Comparison of ENCODE assay signal across 7 mouse cellular contexts in genomic region chr10:13008737-13009121, GRCm38 (mm10). TPM values are rescaled to one million over a fixed set of nuclear protein-coding genes. Genes with fewer than 3 reads are reported as not detected.
DNase-seq lines count a peak whose midpoint lies in the region; ATAC-seq and TF ChIP-seq lines count a peak whose summit lies in the region.

No protein-coding gene starts in this region.

- 0 out of 2 replicates have a peak, but pooled peaks cover 9% of the 10 kb centered on the region for H3K4me1 ChIP-seq in lung, postnatal 0 days (ENCODE audit: insufficient read depth, low read depth, low read length)
- H3K4me1 ChIP-seq in forebrain, embryonic 11.5 days (replicated peaks; ENCODE audit: control insufficient read depth, insufficient read depth, low read length), result peaks cover 9% of the 10 kb centered on the region; the same call in 1 of the 2 replicates
- peaks cover 18% of the 10 kb centered on the region for H3K4me1 ChIP-seq in limb, embryonic 15.5 days
- H3K4me1 ChIP-seq in small intestine, adult 2 months (ENCODE audit: control insufficient read depth, insufficient read depth, insufficient read length, low read length), result peaks cover 5% of the 10 kb centered on the region; the same call in 1 of the 2 replicates

- peak overlapping the region; percentile 66 for H3K4me3 ChIP-seq in lung, postnatal 0 days (ENCODE audit: low read depth, low read length)
- H3K4me3 ChIP-seq in forebrain, embryonic 11.5 days (ENCODE audit: low read depth, low read length), result peak overlapping the region; percentile 90
- peak overlapping the region; percentile 93 for H3K4me3 ChIP-seq in limb, embryonic 15.5 days
- peak overlapping the region; percentile 97 for H3K4me3 ChIP-seq in small intestine, adult 2 months (ENCODE audit: low read depth, low read length)

- peak overlapping the region; percentile 91 for H3K4me2 ChIP-seq in lung, postnatal 0 days (replicated peaks; ENCODE audit: low read depth, low read length)
- peak overlapping the region; percentile 83 for H3K4me2 ChIP-seq in forebrain, embryonic 11.5 days (ENCODE audit: low read depth, low read length, severe bottlenecking)
- peak overlapping the region; percentile 80 for H3K4me2 ChIP-seq in limb, embryonic 15.5 days

- ATAC-seq in lung, postnatal 0 days, result peak; percentile 18; the same call in 1 of the 2 replicates
- ATAC-seq in forebrain, embryonic 11.5 days (replicated peaks; ENCODE audit: low FRiP score), result peak; percentile 31
- peak; percentile 12; the same call in 1 of the 2 replicates for ATAC-seq in limb, embryonic 15.5 days (ENCODE audit: insufficient number of reproducible peaks, low FRiP score, low TSS enrichment, low read depth)

- TF ChIP-seq POLR2A in small intestine, adult 2 months (IDR thresholded peaks at IDR 0.05; ENCODE audit: low read depth, low read length), result no peak

- peak overlapping the region; percentile 66 for H3K9ac ChIP-seq in lung, postnatal 0 days (replicated peaks; ENCODE audit: low read depth)
- peak overlapping the region; percentile 77 for H3K9ac ChIP-seq in forebrain, embryonic 11.5 days (ENCODE audit: low read length)
- H3K9ac ChIP-seq in limb, embryonic 15.5 days, result peak overlapping the region; percentile 72

- H3K27me3 ChIP-seq in lung, postnatal 0 days (replicated peaks; ENCODE audit: insufficient read depth, low read length), result no peaks in the 10 kb centered on the region
- no peaks in the 10 kb centered on the region for H3K27me3 ChIP-seq in forebrain, embryonic 11.5 days (ENCODE audit: control insufficient read depth, insufficient read depth, low read length)
- H3K27me3 ChIP-seq in limb, embryonic 15.5 days, result no peaks in the 10 kb centered on the region
- H3K27me3 ChIP-seq in small intestine, adult 2 months (ENCODE audit: control insufficient read depth, insufficient read depth, low read length), result no peaks in the 10 kb centered on the region

- TF ChIP-seq EP300 in lung, postnatal 0 days (IDR thresholded peaks at IDR 0.05), result no peak

- no peak for DNase-seq in lung, postnatal 0 days (ENCODE audit: low spot score)
- DNase-seq in lung, postnatal 14 days, result no peak
- no peak for DNase-seq in forebrain, embryonic 11.5 days (ENCODE audit: low spot score)
- DNase-seq in B cell, adult 2 months, result no peak
- DNase-seq in retina, embryonic 14.5 days (ENCODE audit: low spot score), result no peak

- under 1% methylated on average over 29 of the region's 29 CpGs for WGBS in lung, postnatal 0 days
- WGBS in forebrain, embryonic 11.5 days, result 2% methylated on average over 29 of the region's 29 CpGs
- whole genome bisulfite sequencing in limb, embryonic 15.5 days, result under 1% methylated on average over 29 of the region's 29 CpGs
- WGBS in small intestine, adult 2 months, result under 1% methylated on average over 29 of the region's 29 CpGs

- H3K9me3 ChIP-seq in lung, postnatal 0 days (ENCODE audit: low read length), result no peaks in the 10 kb centered on the region
- no peaks in the 10 kb centered on the region for H3K9me3 ChIP-seq in forebrain, embryonic 11.5 days (ENCODE audit: control insufficient read depth, low read length)
- no peaks in the 10 kb centered on the region for H3K9me3 ChIP-seq in limb, embryonic 15.5 days

- H3K36me3 ChIP-seq in lung, postnatal 0 days (ENCODE audit: insufficient read depth, low read length), result no peaks in the 10 kb centered on the region
- H3K36me3 ChIP-seq in forebrain, embryonic 11.5 days (ENCODE audit: control insufficient read depth, insufficient read depth, low read length), result no peaks in the 10 kb centered on the region
- H3K36me3 ChIP-seq in limb, embryonic 15.5 days, result peaks cover 11% of the 10 kb centered on the region; the same call in 1 of the 2 replicates
- no peaks in the 10 kb centered on the region for H3K36me3 ChIP-seq in small intestine, adult 2 months (ENCODE audit: control insufficient read depth, insufficient read depth, low read length)

- peak overlapping the region; percentile 55; the same call in 1 of the 2 replicates for H3K27ac ChIP-seq in lung, postnatal 0 days (ENCODE audit: low read length)
- H3K27ac ChIP-seq in forebrain, embryonic 11.5 days (ENCODE audit: low read depth, low read length), result peak overlapping the region; percentile 37; the same call in 1 of the 2 replicates
- H3K27ac ChIP-seq in limb, embryonic 15.5 days, result peak overlapping the region; percentile 79
- no peak overlapping the region for H3K27ac ChIP-seq in small intestine, adult 2 months (ENCODE audit: insufficient read depth, low read depth, low read length)

- no peak for TF ChIP-seq CTCF in lung, postnatal 0 days (IDR thresholded peaks at IDR 0.05)
- TF ChIP-seq CTCF in small intestine, adult 2 months (IDR thresholded peaks at IDR 0.05; ENCODE audit: extremely low read depth, insufficient read length, insufficient replicate concordance, low read depth, low read length), result no peak

RNA-seq across cellular contexts. Expression of gene Sf3b5, which starts 3.6 kb away (rescaled TPM):
- 27.1 TPM in 2 replicates for polyA plus RNA-seq in lung, postnatal 0 days (2015; fragmentation: Nextera tagmentation; extraction: Ambion mirVana)
- polyA plus RNA-seq in forebrain, embryonic 11.5 days (2014; fragmentation: Nextera tagmentation; extraction: Ambion mirVana), result 37.9 and 42.2 TPM in 2 replicates
- polyA plus RNA-seq in limb, embryonic 15.5 days (2015; fragmentation: Nextera tagmentation; extraction: Ambion mirVana), result 34.8 and 36.3 TPM in 2 replicates
- 28.0 and 40.2 TPM in 2 replicates for polyA plus RNA-seq in small intestine, adult 2 months (2012; rRNA removed)

RNA-seq across cellular contexts. Expression of gene Stx11, which starts 44.6 kb away (rescaled TPM):
- 8.9 and 12.0 TPM in 2 replicates for polyA plus RNA-seq in lung, postnatal 0 days (2015; fragmentation: Nextera tagmentation; extraction: Ambion mirVana)
- 1.9 and 2.1 TPM in 2 replicates for polyA plus RNA-seq in forebrain, embryonic 11.5 days (2014; fragmentation: Nextera tagmentation; extraction: Ambion mirVana)
- 5.6 and 6.7 TPM in 2 replicates for polyA plus RNA-seq in limb, embryonic 15.5 days (2015; fragmentation: Nextera tagmentation; extraction: Ambion mirVana)
- polyA plus RNA-seq in small intestine, adult 2 months (2012; rRNA removed), result 1.6 and 3.3 TPM in 2 replicates

RNA-seq across cellular contexts. Expression of gene Plagl1, which starts 51.6 kb away (rescaled TPM):
- 43.4 and 44.8 TPM in 2 replicates for polyA plus RNA-seq in lung, postnatal 0 days (2015; fragmentation: Nextera tagmentation; extraction: Ambion mirVana)
- polyA plus RNA-seq in forebrain, embryonic 11.5 days (2014; fragmentation: Nextera tagmentation; extraction: Ambion mirVana), result 153 and 159 TPM in 2 replicates
- polyA plus RNA-seq in limb, embryonic 15.5 days (2015; fragmentation: Nextera tagmentation; extraction: Ambion mirVana), result 204 and 225 TPM in 2 replicates
- 3.6 and 4.8 TPM in 2 replicates for polyA plus RNA-seq in small intestine, adult 2 months (2012; rRNA removed)
